Mouse (Mus musculus) bone marrow macrophage, adult 2 months (primary cell): Measurements from ENCODE around the gene Fam234b.

Source experiments
- CTCF ChIP-seq: IDR thresholded peaks from 2 replicates; pipeline ENCODE4 v1.5.1; 2012; ENCODE audit warnings: low read depth, mild to moderate bottlenecking, low read length, moderate library complexity
- POLR2A ChIP-seq: IDR thresholded peaks from 2 replicates; pipeline ENCODE4 v1.6.1; 2012; ENCODE audit warnings: mild to moderate bottlenecking, low read depth, low read length, borderline replicate concordance

- TF ChIP-seq POLR2A (no peak), CTCF (no peak)
Observed at GRCm38 (mm10) chr6:135238211-135238610, 40.4 kb downstream of the Fam234b start.
